Comparison of ENCODE assay signal across 8 mouse cellular contexts in the genomic region with DNA sequence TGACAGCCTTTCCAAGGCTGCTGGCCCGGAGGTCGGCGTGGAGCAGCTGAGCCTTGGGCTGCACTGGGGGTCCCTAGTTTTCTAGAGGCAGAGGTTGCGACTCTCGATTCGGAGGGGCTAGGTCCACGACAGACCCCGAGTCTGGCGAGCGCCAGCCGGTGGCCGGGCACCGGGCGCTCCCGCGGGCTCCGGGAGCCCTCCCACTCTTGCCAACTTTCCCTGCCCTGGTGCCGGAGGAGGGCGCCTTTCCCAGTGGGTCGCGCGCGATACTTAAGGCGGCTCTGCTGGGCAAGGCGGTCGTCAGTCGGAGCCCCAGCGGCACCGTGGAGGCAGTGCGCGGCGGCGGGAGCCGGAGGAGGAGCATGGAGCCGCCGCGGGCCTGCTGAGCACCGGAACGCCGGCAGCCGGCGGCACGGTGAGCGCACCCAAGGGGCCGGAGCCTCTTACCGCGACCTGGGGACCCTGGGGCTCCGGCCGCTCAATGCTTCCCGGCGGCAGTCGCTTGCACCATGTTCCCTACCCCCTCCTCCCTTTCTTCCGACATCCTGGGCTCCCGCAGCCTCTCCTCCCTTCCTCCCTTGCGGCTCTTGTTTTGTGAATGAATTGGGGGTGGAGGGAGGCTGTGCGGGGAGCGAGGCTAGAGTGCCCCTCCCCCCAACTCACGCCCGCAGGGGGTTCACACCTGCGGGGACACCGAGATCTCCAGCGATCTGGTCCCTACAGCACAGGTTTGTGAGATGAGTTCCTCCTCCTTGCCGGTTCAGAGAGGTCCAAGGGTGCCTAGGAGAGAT. TPM values are rescaled to one million over a fixed set of nuclear protein-coding genes. Genes with fewer than 3 reads are reported as not detected.
DNase-seq lines count a peak whose midpoint lies in the region; ATAC-seq lines count a peak whose summit lies in the region.

No protein-coding gene starts in this region.

- under 1% methylated on average over 63 of the region's 63 CpGs for WGBS in limb, embryonic 15.5 days
- WGBS in midbrain, embryonic 14.5 days: under 1% methylated on average over 63 of the region's 63 CpGs
- WGBS in stomach, embryonic 16.5 days: under 1% methylated on average over 62 of the region's 63 CpGs

- H3K27ac ChIP-seq in limb, embryonic 15.5 days: no peak overlapping the region
- peak overlapping the region; percentile 60 for H3K27ac ChIP-seq in midbrain, embryonic 14.5 days (replicated peaks; ENCODE audit: low read depth, low read length)
- H3K27ac ChIP-seq in stomach, embryonic 16.5 days (ENCODE audit: low read length): no peak overlapping the region

- no peak for ATAC-seq in CD4-positive, CD25-positive, alpha-beta regulatory T cell, adult 4 months
- peak; percentile 59 for ATAC-seq in common myeloid progenitor, adult 5-6 weeks (replicated peaks; ENCODE audit: low read depth, poor library complexity, severe bottlenecking)
- ATAC-seq in limb, embryonic 15.5 days (ENCODE audit: insufficient number of reproducible peaks, low FRiP score, low TSS enrichment, low read depth): no peak
- ATAC-seq in midbrain, embryonic 14.5 days (ENCODE audit: low FRiP score, low TSS enrichment): peak; percentile 65; the same call in 1 of the 2 replicates
- peak; percentile 61; the same call in 1 of the 2 replicates for ATAC-seq in stomach, embryonic 16.5 days (ENCODE audit: insufficient read depth, low FRiP score)

- H3K4me2 ChIP-seq in limb, embryonic 15.5 days: peak overlapping the region; percentile 100
- peak overlapping the region; percentile 98 for H3K4me2 ChIP-seq in midbrain, embryonic 14.5 days (ENCODE audit: low read length)
- peak overlapping the region; percentile 99 for H3K4me2 ChIP-seq in stomach, embryonic 16.5 days (ENCODE audit: low read depth, low read length)

- peak; percentile 33 for DNase-seq in CD4-positive, CD25-positive, alpha-beta regulatory T cell, adult 2 months (ENCODE audit: low read depth, low spot score)
- peak; percentile 63 for DNase-seq in gastrocnemius, postnatal 10 days
- peak; percentile 37 for DNase-seq in induced T-regulatory cell, adult 2 months (ENCODE audit: low read depth)
- peak; percentile 83 for DNase-seq in midbrain, embryonic 14.5 days

- no peaks in the 10 kb centered on the region for H3K9me3 ChIP-seq in limb, embryonic 15.5 days
- no peaks in the 10 kb centered on the region for H3K9me3 ChIP-seq in midbrain, embryonic 14.5 days (ENCODE audit: control insufficient read depth, low read length)
- H3K9me3 ChIP-seq in stomach, embryonic 16.5 days (replicated peaks; ENCODE audit: control insufficient read depth, low read length): no peaks in the 10 kb centered on the region

- H3K4me1 ChIP-seq in limb, embryonic 15.5 days: peaks cover 34% of the 10 kb centered on the region
- H3K4me1 ChIP-seq in midbrain, embryonic 14.5 days (ENCODE audit: control insufficient read depth, insufficient read depth, low read length): peaks cover 30% of the 10 kb centered on the region
- H3K4me1 ChIP-seq in stomach, embryonic 16.5 days (ENCODE audit: control insufficient read depth, insufficient read depth, low read length): peaks cover 19% of the 10 kb centered on the region

- H3K9ac ChIP-seq in limb, embryonic 15.5 days: peak overlapping the region; percentile 47
- H3K9ac ChIP-seq in midbrain, embryonic 14.5 days (replicated peaks; ENCODE audit: low read length): peak overlapping the region; percentile 53
- peak overlapping the region; percentile 71 for H3K9ac ChIP-seq in stomach, embryonic 16.5 days (ENCODE audit: low read length)

- H3K27me3 ChIP-seq in limb, embryonic 15.5 days: peaks cover 64% of the 10 kb centered on the region
- peaks cover 41% of the 10 kb centered on the region; the same call in 1 of the 2 replicates for H3K27me3 ChIP-seq in midbrain, embryonic 14.5 days (ENCODE audit: control insufficient read depth, insufficient read depth, low read length)
- H3K27me3 ChIP-seq in stomach, embryonic 16.5 days (ENCODE audit: control insufficient read depth, insufficient read depth, low read length): peaks cover 7% of the 10 kb centered on the region

- peaks cover 13% of the 10 kb centered on the region for H3K36me3 ChIP-seq in limb, embryonic 15.5 days
- 0 out of 2 replicates have a peak, but pooled peaks cover 12% of the 10 kb centered on the region for H3K36me3 ChIP-seq in midbrain, embryonic 14.5 days (ENCODE audit: control insufficient read depth, insufficient read depth, low read length)
- no peaks in the 10 kb centered on the region for H3K36me3 ChIP-seq in stomach, embryonic 16.5 days (ENCODE audit: control insufficient read depth, insufficient read depth, low read length)

- peak overlapping the region; percentile 55 for H3K4me3 ChIP-seq in limb, embryonic 15.5 days
- H3K4me3 ChIP-seq in midbrain, embryonic 14.5 days (replicated peaks; ENCODE audit: low read depth, low read length): peak overlapping the region; percentile 56
- H3K4me3 ChIP-seq in stomach, embryonic 16.5 days (replicated peaks; ENCODE audit: low read length): peak overlapping the region; percentile 60

RNA-seq across cellular contexts. Expression of gene Has3, which starts 0.7 kb away (rescaled TPM):
- under 1 TPM; 0.10 to 0.13 TPM for polyA plus RNA-seq in CD4-positive, CD25-positive, alpha-beta regulatory T cell, adult 4 months (2017; shearing (Covaris generic))
- total RNA-seq in common myeloid progenitor, adult 5-6 weeks (2017): 1.4 and 2.5 TPM in 2 replicates
- 1 to 10 TPM; 2.1 to 3.4 TPM for total RNA-seq in gastrocnemius, postnatal 10 days (2021)
- 0.42 and 0.76 TPM in 2 replicates for polyA plus RNA-seq in limb, embryonic 15.5 days (2015; fragmentation: Nextera tagmentation; extraction: Ambion mirVana)
- polyA plus RNA-seq in midbrain, embryonic 14.5 days (2014; fragmentation: Nextera tagmentation; extraction: Ambion mirVana): 0.70 and 1.8 TPM in 2 replicates
- 0.81 and 0.96 TPM in 2 replicates for polyA plus RNA-seq in stomach, embryonic 16.5 days (2015; fragmentation: Nextera tagmentation; extraction: Ambion mirVana)

RNA-seq across cellular contexts. Expression of gene Utp4, which starts 22.7 kb away (rescaled TPM):
- 10 to 100 TPM; 53.2 to 64.3 TPM for polyA plus RNA-seq in CD4-positive, CD25-positive, alpha-beta regulatory T cell, adult 4 months (2017; shearing (Covaris generic))
- total RNA-seq in common myeloid progenitor, adult 5-6 weeks (2017): 50.2 and 57.4 TPM in 2 replicates
- 10 to 100 TPM; 18.1 to 21.7 TPM for total RNA-seq in gastrocnemius, postnatal 10 days (2021)
- 62.5 and 64.0 TPM in 2 replicates for polyA plus RNA-seq in limb, embryonic 15.5 days (2015; fragmentation: Nextera tagmentation; extraction: Ambion mirVana)
- 39.8 and 44.8 TPM in 2 replicates for polyA plus RNA-seq in midbrain, embryonic 14.5 days (2014; fragmentation: Nextera tagmentation; extraction: Ambion mirVana)
- 58.2 and 59.1 TPM in 2 replicates for polyA plus RNA-seq in stomach, embryonic 16.5 days (2015; fragmentation: Nextera tagmentation; extraction: Ambion mirVana)

Comparison
In these comparisons a context has a peak if more than half of its experiments do, and no peak if none do; other contexts are left out.
1. DNase-seq: peak in every context shown above with its lines; median percentile 83 in midbrain, embryonic 14.5 days; 63 in gastrocnemius, postnatal 10 days; 37 in induced T-regulatory cell, adult 2 months; 33 in CD4-positive, CD25-positive, alpha-beta regulatory T cell, adult 2 months.
2. ATAC-seq: peak in common myeloid progenitor, adult 5-6 weeks (single experiment), midbrain, embryonic 14.5 days (single experiment) and stomach, embryonic 16.5 days (single experiment); none in CD4-positive, CD25-positive, alpha-beta regulatory T cell, adult 4 months (single experiment) and limb, embryonic 15.5 days (single experiment).
3. Peak in every context shown above with its lines, with median percentiles within 50 percentile points of each other: H3K4me2 ChIP-seq, H3K4me3 ChIP-seq and H3K9ac ChIP-seq.